Mouse (Mus musculus) cerebellum, postnatal 36 days (tissue): ENCODE measurements at regions not wholly inside any gene's neighbourhood (a gene's known extent, or its start where the extent isn't known, plus 50 kb on each side); places are given as distances from the start of the nearest gene placed in this dataset.
"Not testable (repeated sequence)": the region's sequence is repeated elsewhere in the genome, so short reads cannot be mapped to it uniquely, and the experiment has no call there.

Source experiments
- DNase-seq, 2 experiments: peaks; one replicate each; pipeline ENCODE4 v3.0.0; 2021 to 2022; ENCODE audit warnings: mixed read lengths in 2 of 2

DNA sequence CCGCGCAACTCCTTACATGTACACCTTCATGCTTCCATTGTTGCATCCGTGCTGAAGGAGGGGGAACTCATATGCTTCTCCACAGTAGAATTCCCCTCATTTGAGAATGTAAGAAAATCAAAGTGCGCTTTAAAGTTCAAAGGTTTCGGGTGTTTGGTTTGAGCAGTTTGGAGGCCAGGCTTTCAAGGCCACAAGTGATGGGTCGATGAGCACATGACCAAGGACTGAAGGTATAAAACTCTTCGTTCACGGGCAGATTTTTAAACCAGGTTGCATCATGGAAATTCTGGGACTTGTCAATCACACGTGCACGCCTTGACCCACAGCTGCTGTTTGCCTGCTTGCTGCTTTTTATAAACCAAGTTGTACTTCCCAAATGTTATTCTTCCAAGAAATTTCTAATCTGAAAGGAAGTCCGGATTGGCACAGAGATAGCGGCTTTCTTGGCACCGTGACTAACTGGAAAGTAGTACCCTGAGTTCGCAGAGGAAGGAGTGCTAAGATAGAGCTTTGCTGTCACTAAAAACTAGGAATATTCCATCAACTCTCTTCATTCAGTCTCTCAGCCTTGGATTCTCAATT, 132.7 kb upstream of the Myt1l start:
- no peak for DNase-seq

DNA sequence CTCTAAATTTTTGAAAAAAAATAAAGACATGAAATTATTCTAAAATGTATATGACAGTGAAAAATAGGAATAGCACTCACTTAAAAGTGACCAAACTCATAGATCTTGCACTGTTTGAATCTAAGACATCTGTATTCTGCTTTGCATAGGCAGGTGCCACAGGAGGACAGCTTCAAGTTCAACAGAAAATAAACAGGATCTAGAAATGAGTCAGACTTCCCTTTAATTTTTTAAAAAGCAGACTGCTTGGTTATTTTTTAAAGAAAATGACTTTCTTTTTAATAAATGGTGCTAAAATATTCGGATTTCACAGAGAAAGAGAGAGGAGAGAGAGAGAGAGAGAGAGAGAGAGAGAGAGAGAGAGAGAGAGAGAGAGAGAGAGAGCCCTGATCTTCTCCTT, 123.8 kb upstream of the Myt1l start:
- DNase-seq: no peak

DNA sequence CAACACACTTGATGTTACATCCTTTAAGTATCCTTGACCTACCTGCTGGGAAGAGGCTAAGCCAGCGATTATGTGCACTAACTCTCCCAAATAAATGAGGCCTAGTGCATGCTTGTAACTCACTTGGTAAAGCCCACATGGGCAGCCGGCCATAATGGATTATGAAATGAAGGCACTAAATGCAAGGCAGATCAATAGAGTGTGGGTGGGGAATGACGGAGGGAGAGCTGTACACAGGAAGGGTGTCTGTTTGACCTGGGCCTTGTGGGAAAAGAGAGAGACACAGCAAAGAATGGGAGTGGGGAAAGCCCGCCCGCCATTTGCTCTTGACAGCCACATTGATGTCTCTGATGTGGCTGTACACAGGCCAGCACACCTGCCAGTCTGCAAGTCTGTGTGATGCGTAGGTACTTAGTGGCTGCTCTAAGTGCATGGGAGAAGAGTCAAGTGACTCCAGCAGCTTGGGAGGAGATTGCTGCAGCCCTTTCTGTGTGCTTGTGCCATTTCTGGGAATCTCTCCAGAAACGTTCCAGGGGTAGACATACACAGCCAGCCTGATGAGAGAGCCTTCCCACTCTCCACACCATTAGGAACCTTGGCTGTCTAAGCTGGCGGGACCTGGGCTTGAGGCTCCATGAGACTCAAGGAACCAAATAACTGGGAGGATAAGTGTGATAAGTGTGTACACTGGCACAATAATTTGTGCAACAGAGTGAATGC, 118.7 kb upstream of the Myt1l start:
- DNase-seq: no peak

- no peak for DNase-seq
These were observed 94.2 kb upstream of the Myt1l start for GRCm38 (mm10) chr12:29433936-29434335.

GRCm38 (mm10) chr12:29439343-29440019, 88.7 kb upstream of the Myt1l start:
- DNase-seq: no peak

DNA sequence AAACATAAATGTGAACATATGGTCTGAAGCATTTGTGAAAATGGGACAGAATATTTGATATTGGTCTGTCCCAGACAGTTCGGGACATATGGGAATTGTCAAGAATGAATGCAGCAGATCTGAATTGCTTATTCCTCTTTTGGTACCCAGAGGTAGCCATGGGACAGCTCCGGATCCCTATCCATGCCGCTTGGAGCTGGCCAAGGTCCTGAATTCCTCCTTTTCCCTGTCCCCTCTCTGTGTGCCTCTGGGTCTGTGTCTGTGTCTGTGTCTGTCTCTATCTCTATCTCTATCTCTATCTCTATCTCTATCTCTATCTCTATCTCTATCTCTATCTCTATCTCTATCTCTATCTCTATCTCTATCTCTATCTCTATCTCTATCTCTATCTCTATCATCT, 63.0 kb upstream of the Myt1l start:
- DNase-seq: not testable (repeated sequence)
